Mouse (Mus musculus): ENCODE results near the gene Hist1h2bp. TPM values are rescaled to one million over a fixed set of nuclear protein-coding genes. Genes with fewer than 3 reads are reported as not detected.
A peak's percentile ranks its signal among the peaks of the same experiment; 100 is the strongest.
"Not testable (repeated sequence)": the region's sequence is repeated elsewhere in the genome, so short reads cannot be mapped to it uniquely, and the experiment has no call there.

Hist1h2bp gene
- polyA plus RNA-seq, 1 experiment from 2014 or later, result 0.52 TPM

- no peaks in the 10 kb centered on the region for H3K36me3 ChIP-seq
- no peak overlapping the region for H3K27ac ChIP-seq (replicated peaks)
- H3K27me3 ChIP-seq, result no peaks in the 10 kb centered on the region
- H3K4me3 ChIP-seq, result no peak overlapping the region
- WGBS, result 69% methylated on average over 1 of the region's 1 CpGs
- H3K4me1 ChIP-seq (replicated peaks), result peaks cover 18% of the 10 kb centered on the region
- no peaks in the 10 kb centered on the region for H3K9me3 ChIP-seq
- H3K9ac ChIP-seq, result no peak overlapping the region
- H3K4me2 ChIP-seq, result peak overlapping the region; percentile 25; the same call in 1 of the 2 replicates
- ATAC-seq (ENCODE audit: low read depth), result no peak
These were observed 31.6 kb upstream of the Hist1h2bp start for GRCm38 (mm10) chr13:21755707-21756106.

GRCm38 (mm10) chr13:21778814-21779766, 8.2 kb upstream of the Hist1h2bp start:
- H3K27ac ChIP-seq (replicated peaks), result peak overlapping the region; percentile 82
- H3K4me1 ChIP-seq (replicated peaks), result peaks cover 42% of the 10 kb centered on the region
- H3K27me3 ChIP-seq, result no peaks in the 10 kb centered on the region
- no peaks in the 10 kb centered on the region for H3K36me3 ChIP-seq
- H3K9ac ChIP-seq, result peak overlapping the region; percentile 71
- ATAC-seq (ENCODE audit: low read depth), result peak; percentile 94
- no peaks in the 10 kb centered on the region for H3K9me3 ChIP-seq
- peak overlapping the region; percentile 54 for H3K4me3 ChIP-seq
- WGBS, result 5% methylated on average over 33 of the region's 33 CpGs
- H3K4me2 ChIP-seq, result peak overlapping the region; percentile 94

GRCm38 (mm10) chr13:21779767-21780731, 7.2 kb upstream of the Hist1h2bp start, which contains the start of gene Hist1h1b:
TSS of gene Hist1h1b (minus strand) at chr13:21780625.
- no peaks in the 10 kb centered on the region for H3K9me3 ChIP-seq
- peak within 1 kb of the TSS; percentile 71 for H3K9ac ChIP-seq
- H3K36me3 ChIP-seq, result no peaks in the 10 kb centered on the region
- H3K4me3 ChIP-seq, result peak within 1 kb of the TSS; percentile 54
- peak within 1 kb of the TSS; percentile 82 for H3K27ac ChIP-seq (replicated peaks)
- peaks cover 45% of the 10 kb centered on the region for H3K4me1 ChIP-seq (replicated peaks)
- ATAC-seq (ENCODE audit: low read depth), result peak; percentile 2; the same call in 1 of the 2 replicates
- H3K4me2 ChIP-seq, result peak within 1 kb of the TSS; percentile 94
- no peaks in the 10 kb centered on the region for H3K27me3 ChIP-seq
- WGBS, result under 1% methylated on average over 44 of the region's 44 CpGs

- Histone ChIP-seq H3K36me3 (no peaks in the 10 kb centered on the region), H3K4me1 (replicated peaks) (peaks cover 50% of the 10 kb centered on the region), H3K27me3 (no peaks in the 10 kb centered on the region), H3K4me3 (peak overlapping the region; percentile 54; the same call in 1 of the 2 replicates), H3K9me3 (no peaks in the 10 kb centered on the region), H3K4me2 (peak overlapping the region; percentile 94), H3K27ac (replicated peaks) (no peak overlapping the region), H3K9ac (no peak overlapping the region)
- 50% methylated on average over 6 of the region's 6 CpGs for WGBS
- ATAC-seq (ENCODE audit: low read depth), result no peak
These were observed 6.2 kb upstream of the Hist1h2bp start for GRCm38 (mm10) chr13:21781021-21781555.

GRCm38 (mm10) chr13:21781639-21782038, 5.6 kb upstream of the Hist1h2bp start:
- WGBS, result 90% methylated on average over 1 of the region's 1 CpGs
- Histone ChIP-seq H3K36me3 (no peaks in the 10 kb centered on the region), H3K9ac (no peak overlapping the region), H3K27me3 (no peaks in the 10 kb centered on the region), H3K4me3 (no peak overlapping the region), H3K4me1 (replicated peaks) (peaks cover 56% of the 10 kb centered on the region), H3K4me2 (no peak overlapping the region), H3K9me3 (no peaks in the 10 kb centered on the region), H3K27ac (replicated peaks) (no peak overlapping the region)
- no peak for ATAC-seq (ENCODE audit: low read depth)

- WGBS, result under 1% methylated on average over 18 of the region's 35 CpGs
- H3K4me2 ChIP-seq, result peak overlapping the region; percentile 80
- H3K27me3 ChIP-seq; H3K36me3 ChIP-seq; ATAC-seq (ENCODE audit: low read depth); H3K9me3 ChIP-seq: not testable (repeated sequence)
- peaks cover 56% of the 10 kb centered on the region for H3K4me1 ChIP-seq (replicated peaks)
- H3K27ac ChIP-seq (replicated peaks), result peak overlapping the region; percentile 84
- H3K9ac ChIP-seq, result peak overlapping the region; percentile 70
- H3K4me3 ChIP-seq, result peak overlapping the region; percentile 40
These were observed 4.7 kb upstream of the Hist1h2bp start for GRCm38 (mm10) chr13:21782361-21783254.

GRCm38 (mm10) chr13:21783255-21783617, 4.0 kb upstream of the Hist1h2bp start, which contains the start of gene Hist1h3i:
TSS of gene Hist1h3i (minus strand) at chr13:21783370.
- peak within 1 kb of the TSS; percentile 80 for H3K4me2 ChIP-seq
- peak within 1 kb of the TSS; percentile 70 for H3K9ac ChIP-seq
- peak; percentile 76 for ATAC-seq (ENCODE audit: low read depth)
- WGBS, result 0% methylated on average over 14 of the region's 20 CpGs
- peak within 1 kb of the TSS; percentile 40 for H3K4me3 ChIP-seq
- peak within 1 kb of the TSS; percentile 84 for H3K27ac ChIP-seq (replicated peaks)
- H3K4me1 ChIP-seq (replicated peaks), result peaks cover 59% of the 10 kb centered on the region
- no peaks in the 10 kb centered on the region for H3K9me3 ChIP-seq
- no peaks in the 10 kb centered on the region for H3K27me3 ChIP-seq
- H3K36me3 ChIP-seq, result no peaks in the 10 kb centered on the region

GRCm38 (mm10) chr13:21783734-21784161, 3.5 kb upstream of the Hist1h2bp start:
- Histone ChIP-seq H3K9me3 (no peaks in the 10 kb centered on the region), H3K4me2 (peak overlapping the region; percentile 80), H3K4me1 (replicated peaks) (peaks cover 56% of the 10 kb centered on the region), H3K36me3 (no peaks in the 10 kb centered on the region), H3K9ac (peak overlapping the region; percentile 28), H3K27me3 (no peaks in the 10 kb centered on the region), H3K27ac (replicated peaks) (peak overlapping the region; percentile 59), H3K4me3 (peak overlapping the region; percentile 40)
- 2% methylated on average over 9 of the region's 9 CpGs for WGBS
- no peak for ATAC-seq (ENCODE audit: low read depth)

- Histone ChIP-seq H3K36me3 (no peaks in the 10 kb centered on the region), H3K4me1 (replicated peaks) (peaks cover 54% of the 10 kb centered on the region), H3K27me3 (no peaks in the 10 kb centered on the region), H3K9me3 (no peaks in the 10 kb centered on the region), H3K4me3 (0 out of 2 replicates have a peak overlapping the region, but pooled peaks have one; percentile 40), H3K4me2 (peak overlapping the region; percentile 80), H3K9ac (peak overlapping the region; percentile 28), H3K27ac (replicated peaks) (peak overlapping the region; percentile 59)
- WGBS, result 13% methylated on average over 6 of the region's 6 CpGs
- ATAC-seq (ENCODE audit: low read depth), result no peak
These were observed 3.0 kb upstream of the Hist1h2bp start for GRCm38 (mm10) chr13:21784311-21784710.

- H3K4me1 ChIP-seq (replicated peaks), result peaks cover 44% of the 10 kb centered on the region
- no peaks in the 10 kb centered on the region for H3K27me3 ChIP-seq
- H3K9ac ChIP-seq, result peak overlapping the region; percentile 64
- H3K4me2 ChIP-seq, result peak overlapping the region; percentile 62
- WGBS, result 1% methylated on average over 8 of the region's 8 CpGs
- H3K4me3 ChIP-seq, result peak overlapping the region; percentile 39
- H3K9me3 ChIP-seq, result no peaks in the 10 kb centered on the region
- H3K36me3 ChIP-seq, result no peaks in the 10 kb centered on the region
- ATAC-seq (ENCODE audit: low read depth), result no peak
- H3K27ac ChIP-seq (replicated peaks), result peak overlapping the region; percentile 76
These were observed 917 bp upstream of the Hist1h2bp start for GRCm38 (mm10) chr13:21786189-21786898.
